24 mouse cellular contexts compared by ENCODE assay signal in genomic region chr4:57534232-57534631, GRCm38 (mm10). TPM values are rescaled to one million over a fixed set of nuclear protein-coding genes. Genes with fewer than 3 reads are reported as not detected.
DNase-seq lines count a peak whose midpoint lies in the region; ATAC-seq and TF ChIP-seq lines count a peak whose summit lies in the region.
"Had no signal": no experiment of that assay in that cellular context is flagged by ENCODE, and none has a peak within 500 bp of the region (broad histone marks: within the 10 kb centered on the region; RNA-seq: fewer than 3 reads in every experiment).

No protein-coding gene starts in this region.

- peak overlapping the region; percentile 30; the same call in 1 of the 2 replicates for H3K27ac ChIP-seq in embryonic facial prominence, embryonic 12.5 days
- no peak overlapping the region for H3K27ac ChIP-seq in embryonic facial prominence, embryonic 10.5 days (replicated peaks)
- H3K27ac ChIP-seq in liver, postnatal 0 days (ENCODE audit: low read depth): no peak overlapping the region
- H3K27ac ChIP-seq in heart, embryonic 13.5 days (replicated peaks): peak overlapping the region; percentile 54
- no peak overlapping the region for H3K27ac ChIP-seq in forebrain, embryonic 16.5 days (ENCODE audit: low read length)
- H3K27ac ChIP-seq: hindbrain, embryonic 13.5 days; left cerebral cortex, adult 2 months; liver, embryonic 12.5 days; midbrain, embryonic 15.5 days had no signal

- no peak for ATAC-seq in embryonic facial prominence, embryonic 12.5 days (ENCODE audit: insufficient number of reproducible peaks, insufficient read depth, low FRiP score, low TSS enrichment)
- ATAC-seq in liver, postnatal 0 days: no peak
- no peak for ATAC-seq in heart, embryonic 13.5 days (ENCODE audit: extremely low read depth, insufficient number of reproducible peaks, low FRiP score, low TSS enrichment)
- no peak for ATAC-seq in forebrain, embryonic 16.5 days
- ATAC-seq: forebrain, embryonic 14.5 days; inflammation-experienced regulatory T-cells, adult 6 months; liver, embryonic 12.5 days; lung, postnatal 0 days; midbrain, embryonic 15.5 days had no signal

- no peaks in the 10 kb centered on the region for H3K27me3 ChIP-seq in embryonic facial prominence, embryonic 12.5 days
- H3K27me3 ChIP-seq in embryonic facial prominence, embryonic 10.5 days (replicated peaks; ENCODE audit: low read depth, poor library complexity, severe bottlenecking): no peaks in the 10 kb centered on the region
- no peaks in the 10 kb centered on the region for H3K27me3 ChIP-seq in liver, postnatal 0 days (ENCODE audit: insufficient read depth, low read length)
- no peaks in the 10 kb centered on the region for H3K27me3 ChIP-seq in heart, embryonic 13.5 days (replicated peaks)
- no peaks in the 10 kb centered on the region for H3K27me3 ChIP-seq in forebrain, embryonic 16.5 days (replicated peaks; ENCODE audit: control insufficient read depth, insufficient read depth, low read length)
- H3K27me3 ChIP-seq: hindbrain, embryonic 13.5 days; liver, embryonic 12.5 days; midbrain, embryonic 15.5 days had no signal

- intact Hi-C loops in heart, postnatal 36 days (cut with DNase I): no loop called here

- no peak overlapping the region for H3K4me2 ChIP-seq in embryonic facial prominence, embryonic 12.5 days (replicated peaks)
- H3K4me2 ChIP-seq in liver, postnatal 0 days (ENCODE audit: low read depth, low read length): no peak overlapping the region
- H3K4me2 ChIP-seq in heart, embryonic 13.5 days: peak overlapping the region; percentile 15
- H3K4me2 ChIP-seq in forebrain, embryonic 16.5 days (ENCODE audit: low read length): no peak overlapping the region
- H3K4me2 ChIP-seq: hindbrain, embryonic 13.5 days; liver, embryonic 12.5 days; midbrain, embryonic 15.5 days had no signal

- no peaks in the 10 kb centered on the region for H3K9me3 ChIP-seq in embryonic facial prominence, embryonic 12.5 days
- no peaks in the 10 kb centered on the region for H3K9me3 ChIP-seq in embryonic facial prominence, embryonic 10.5 days
- no peaks in the 10 kb centered on the region for H3K9me3 ChIP-seq in liver, postnatal 0 days (ENCODE audit: low read length)
- H3K9me3 ChIP-seq in heart, embryonic 13.5 days: no peaks in the 10 kb centered on the region
- H3K9me3 ChIP-seq in forebrain, embryonic 16.5 days (ENCODE audit: control insufficient read depth, low read length): no peaks in the 10 kb centered on the region
- H3K9me3 ChIP-seq: hindbrain, embryonic 13.5 days; liver, embryonic 12.5 days; midbrain, embryonic 15.5 days had no signal

- WGBS in embryonic facial prominence, embryonic 12.5 days: 56% methylated on average over 6 of the region's 6 CpGs
- WGBS in embryonic facial prominence, embryonic 10.5 days: 83% methylated on average over 6 of the region's 6 CpGs
- WGBS in liver, postnatal 0 days (ENCODE audit: insufficient replicate concordance): 60% methylated on average over 6 of the region's 6 CpGs
- 22% methylated on average over 6 of the region's 6 CpGs for WGBS in heart, embryonic 13.5 days
- WGBS in forebrain, embryonic 16.5 days: 80% methylated on average over 6 of the region's 6 CpGs

- no peaks in the 10 kb centered on the region for H3K36me3 ChIP-seq in embryonic facial prominence, embryonic 12.5 days
- H3K36me3 ChIP-seq in embryonic facial prominence, embryonic 10.5 days (replicated peaks): no peaks in the 10 kb centered on the region
- H3K36me3 ChIP-seq in liver, postnatal 0 days (replicated peaks; ENCODE audit: insufficient read depth, low read length): no peaks in the 10 kb centered on the region
- H3K36me3 ChIP-seq in heart, embryonic 13.5 days: no peaks in the 10 kb centered on the region
- H3K36me3 ChIP-seq in forebrain, embryonic 16.5 days (ENCODE audit: control insufficient read depth, insufficient read depth): no peaks in the 10 kb centered on the region
- H3K36me3 ChIP-seq: hindbrain, embryonic 13.5 days; liver, embryonic 12.5 days; midbrain, embryonic 15.5 days had no signal

- TF ChIP-seq CTCF in liver, postnatal 0 days (IDR thresholded peaks at IDR 0.05; ENCODE audit: low read depth): no peak

- H3K9ac ChIP-seq in embryonic facial prominence, embryonic 12.5 days: no peak overlapping the region
- H3K9ac ChIP-seq in liver, postnatal 0 days (replicated peaks): no peak overlapping the region
- peak overlapping the region; percentile 52 for H3K9ac ChIP-seq in heart, embryonic 13.5 days
- H3K9ac ChIP-seq in forebrain, embryonic 16.5 days (replicated peaks; ENCODE audit: low read depth, low read length): no peak overlapping the region
- H3K9ac ChIP-seq: hindbrain, embryonic 13.5 days; liver, embryonic 12.5 days; midbrain, embryonic 15.5 days had no signal

- H3K4me1 ChIP-seq in embryonic facial prominence, embryonic 12.5 days: peaks cover 10% of the 10 kb centered on the region
- H3K4me1 ChIP-seq in embryonic facial prominence, embryonic 10.5 days: peaks cover 19% of the 10 kb centered on the region
- H3K4me1 ChIP-seq in liver, postnatal 0 days (ENCODE audit: insufficient read depth): peaks cover 3% of the 10 kb centered on the region; the same call in 1 of the 2 replicates
- H3K4me1 ChIP-seq in heart, embryonic 13.5 days: peaks cover 44% of the 10 kb centered on the region
- H3K4me1 ChIP-seq in forebrain, embryonic 16.5 days (replicated peaks; ENCODE audit: control insufficient read depth, insufficient read depth, low read length): no peaks in the 10 kb centered on the region
- H3K4me1 ChIP-seq: hindbrain, embryonic 13.5 days; liver, embryonic 12.5 days; midbrain, embryonic 15.5 days had no signal

- DNase-seq in embryonic facial prominence, embryonic 10.5 days (ENCODE audit: low spot score): no peak
- DNase-seq in liver: peak; percentile 7
- DNase-seq in liver, postnatal 0 days: no peak
- DNase-seq in heart, postnatal 36 days: peak; percentile 3 to 11
- DNase-seq in ovary, adult 18-20 months (ENCODE audit: low spot score): no peak
- DNase-seq: adrenal gland, adult 2 months; cerebellum, adult 9-10 months; kidney, adult 9 months; kidney, postnatal 36 days; layer of hippocampus, adult 9-11 months; thymus, postnatal 14 days had no signal

- H3K4me3 ChIP-seq in embryonic facial prominence, embryonic 12.5 days: no peak overlapping the region
- H3K4me3 ChIP-seq in embryonic facial prominence, embryonic 10.5 days: no peak overlapping the region
- H3K4me3 ChIP-seq in liver, postnatal 0 days (ENCODE audit: low read depth, low read length): no peak overlapping the region
- no peak overlapping the region for H3K4me3 ChIP-seq in heart, embryonic 13.5 days
- no peak overlapping the region for H3K4me3 ChIP-seq in forebrain, embryonic 16.5 days (replicated peaks; ENCODE audit: low read length)
- H3K4me3 ChIP-seq: hindbrain, embryonic 13.5 days; left cerebral cortex, adult 2 months; liver, embryonic 12.5 days; midbrain, embryonic 15.5 days; myocyte had no signal

- no peak for TF ChIP-seq EP300 in liver, postnatal 0 days (IDR thresholded peaks at IDR 0.05; ENCODE audit: low read depth)

RNA-seq across cellular contexts. Expression of gene Pakap, which starts 33.7 kb away (rescaled TPM):
- polyA plus RNA-seq in embryonic facial prominence, embryonic 12.5 days (2016; fragmentation: Nextera tagmentation; extraction: Ambion mirVana): 42.5 TPM in 2 replicates
- polyA plus RNA-seq in embryonic facial prominence, embryonic 10.5 days (2016; fragmentation: Nextera tagmentation; extraction: Ambion mirVana): 25.3 and 25.8 TPM in 2 replicates
- 0.63 and 0.79 TPM in 2 replicates for polyA plus RNA-seq in liver, postnatal 0 days (2015; fragmentation: Nextera tagmentation; extraction: Ambion mirVana)
- 49.3 and 52.6 TPM in 2 replicates for polyA plus RNA-seq in heart, embryonic 13.5 days (2015; fragmentation: Nextera tagmentation; extraction: Ambion mirVana)
- total RNA-seq in heart, postnatal 36 days (2021): 10 to 100 TPM; 33.1 to 33.7 TPM
- 6.4 and 7.6 TPM in 2 replicates for polyA plus RNA-seq in forebrain, embryonic 16.5 days (2015; fragmentation: Nextera tagmentation; extraction: Ambion mirVana)
- total RNA-seq: common myeloid progenitor, adult 5-6 weeks; megakaryocyte progenitor cell, adult 5-6 weeks had no signal

Comparison
In these comparisons a context has a peak if more than half of its experiments do, and no peak if none do; other contexts are left out.
1. H3K27ac ChIP-seq: peak in embryonic facial prominence, embryonic 12.5 days (single experiment) and heart, embryonic 13.5 days (single experiment); none in embryonic facial prominence, embryonic 10.5 days (single experiment), liver, postnatal 0 days (single experiment) and forebrain, embryonic 16.5 days (single experiment).
2. DNase-seq: peak in liver (single experiment) and heart, postnatal 36 days (2 of 2); none in embryonic facial prominence, embryonic 10.5 days (single experiment), liver, postnatal 0 days (single experiment) and ovary, adult 18-20 months (single experiment).